In genomic region chr16:11563846-11564245, GRCm38 (mm10) we compare ENCODE assay signal across 23 mouse cellular contexts.
DNase-seq lines count a peak whose midpoint lies in the region; ATAC-seq and TF ChIP-seq lines count a peak whose summit lies in the region.
"Had no signal": no experiment of that assay in that cellular context is flagged by ENCODE, and none has a peak within 500 bp of the region (broad histone marks: within the 10 kb centered on the region; RNA-seq: fewer than 3 reads in every experiment).

No protein-coding gene starts in this region.

- TF ChIP-seq CTCF in kidney, adult 2 months (conservative IDR thresholded peaks at IDR 0.05; ENCODE audit: insufficient read depth, insufficient read length, low read depth, low read length): no peak
- TF ChIP-seq CTCF in Patski (IDR thresholded peaks at IDR 0.05): no peak

- no peak overlapping the region for H3K9ac ChIP-seq in embryonic facial prominence, embryonic 14.5 days (ENCODE audit: low read depth, low read length)
- no peak overlapping the region for H3K9ac ChIP-seq in kidney, embryonic 15.5 days
- H3K9ac ChIP-seq: forebrain, embryonic 13.5 days; heart, embryonic 15.5 days; limb, embryonic 12.5 days; liver, postnatal 0 days; midbrain, embryonic 12.5 days had no signal

- H3K27ac ChIP-seq in embryonic facial prominence, embryonic 14.5 days (replicated peaks; ENCODE audit: low read depth, low read length): no peak overlapping the region
- no peak overlapping the region for H3K27ac ChIP-seq in embryonic facial prominence, embryonic 10.5 days (replicated peaks)
- no peak overlapping the region for H3K27ac ChIP-seq in kidney, adult 2 months (ENCODE audit: insufficient read depth, low read depth, low read length)
- no peak overlapping the region for H3K27ac ChIP-seq in kidney, embryonic 15.5 days
- H3K27ac ChIP-seq: forebrain, embryonic 13.5 days; heart, embryonic 15.5 days; limb, embryonic 12.5 days; macrophage; midbrain, embryonic 12.5 days had no signal

- no peaks in the 10 kb centered on the region for H3K9me3 ChIP-seq in embryonic facial prominence, embryonic 14.5 days (ENCODE audit: control insufficient read depth, low read length)
- H3K9me3 ChIP-seq in embryonic facial prominence, embryonic 10.5 days: no peaks in the 10 kb centered on the region
- H3K9me3 ChIP-seq in kidney, embryonic 15.5 days (replicated peaks): no peaks in the 10 kb centered on the region
- H3K9me3 ChIP-seq: forebrain, embryonic 13.5 days; heart, embryonic 15.5 days; limb, embryonic 12.5 days; midbrain, embryonic 12.5 days had no signal

- TF ChIP-seq POLR2A in kidney, adult 2 months (IDR thresholded peaks at IDR 0.05; ENCODE audit: low read depth, low read length): no peak

- no peaks in the 10 kb centered on the region for H3K36me3 ChIP-seq in embryonic facial prominence, embryonic 14.5 days (ENCODE audit: control insufficient read depth, insufficient read depth, low read length)
- no peaks in the 10 kb centered on the region for H3K36me3 ChIP-seq in embryonic facial prominence, embryonic 10.5 days (replicated peaks)
- no peaks in the 10 kb centered on the region for H3K36me3 ChIP-seq in kidney, adult 2 months (ENCODE audit: control insufficient read depth, insufficient read depth, low read length)
- H3K36me3 ChIP-seq in kidney, embryonic 15.5 days: no peaks in the 10 kb centered on the region
- H3K36me3 ChIP-seq: heart, embryonic 15.5 days; limb, embryonic 12.5 days; midbrain, embryonic 12.5 days had no signal

- in situ Hi-C loops in Patski (cut with MboI; ENCODE audit: low pct_unique_long_range_greater_than_20kb): no loop called here

- no peak overlapping the region for H3K4me2 ChIP-seq in embryonic facial prominence, embryonic 14.5 days (ENCODE audit: low read depth, low read length)
- no peak overlapping the region for H3K4me2 ChIP-seq in kidney, embryonic 15.5 days
- H3K4me2 ChIP-seq: forebrain, embryonic 13.5 days; heart, embryonic 15.5 days; limb, embryonic 12.5 days; liver, embryonic 11.5 days; midbrain, embryonic 12.5 days had no signal

- H3K4me3 ChIP-seq in embryonic facial prominence, embryonic 14.5 days (ENCODE audit: low read depth, low read length): no peak overlapping the region
- no peak overlapping the region for H3K4me3 ChIP-seq in embryonic facial prominence, embryonic 10.5 days
- no peak overlapping the region for H3K4me3 ChIP-seq in kidney, adult 2 months (ENCODE audit: insufficient read depth, low read depth, low read length)
- no peak overlapping the region for H3K4me3 ChIP-seq in kidney, embryonic 15.5 days (replicated peaks)
- H3K4me3 ChIP-seq: forebrain, embryonic 13.5 days; heart, embryonic 15.5 days; limb, embryonic 12.5 days; midbrain, embryonic 12.5 days had no signal

- WGBS in embryonic facial prominence, embryonic 14.5 days: 57% methylated on average over 4 of the region's 4 CpGs
- 75% methylated on average over 4 of the region's 4 CpGs for WGBS in embryonic facial prominence, embryonic 10.5 days
- 17% methylated on average over 4 of the region's 4 CpGs for WGBS in kidney, adult 2 months
- WGBS in kidney, embryonic 15.5 days: 57% methylated on average over 4 of the region's 4 CpGs

- H3K27me3 ChIP-seq in embryonic facial prominence, embryonic 14.5 days (replicated peaks; ENCODE audit: control insufficient read depth, insufficient read depth, low read length): no peaks in the 10 kb centered on the region
- no peaks in the 10 kb centered on the region for H3K27me3 ChIP-seq in embryonic facial prominence, embryonic 10.5 days (replicated peaks; ENCODE audit: low read depth, poor library complexity, severe bottlenecking)
- H3K27me3 ChIP-seq in kidney, adult 2 months (replicated peaks; ENCODE audit: control insufficient read depth, insufficient read depth, low read length): no peaks in the 10 kb centered on the region
- H3K27me3 ChIP-seq in kidney, embryonic 15.5 days: no peaks in the 10 kb centered on the region
- no peaks in the 10 kb centered on the region for H3K27me3 ChIP-seq in Patski
- H3K27me3 ChIP-seq: forebrain, embryonic 13.5 days; heart, embryonic 15.5 days; limb, embryonic 12.5 days; midbrain, embryonic 12.5 days had no signal

- POLR2A ChIA-PET in Patski (lab: Charles Lee): interaction anchor here (1.0 to 1.8 kb wide), 3 partner anchors 12 to 55 kb away, joined by 3 to 7 read pairs (median 4); no protein-coding TSS in a partner anchor

- CTCF ChIA-PET in Patski (lab: Charles Lee): interaction anchor here (1.3 kb wide), 1 partner anchor 15 kb away, joined by 3 read pairs; no protein-coding TSS in a partner anchor

- H3K4me1 ChIP-seq in embryonic facial prominence, embryonic 14.5 days (ENCODE audit: control insufficient read depth, insufficient read depth, low read length): no peaks in the 10 kb centered on the region
- H3K4me1 ChIP-seq in embryonic facial prominence, embryonic 10.5 days: no peaks in the 10 kb centered on the region
- peaks cover 39% of the 10 kb centered on the region for H3K4me1 ChIP-seq in kidney, adult 2 months (ENCODE audit: control insufficient read depth, insufficient read depth, low read length)
- H3K4me1 ChIP-seq in kidney, embryonic 15.5 days: no peaks in the 10 kb centered on the region
- H3K4me1 ChIP-seq: forebrain, embryonic 13.5 days; heart, embryonic 15.5 days had no signal

- ATAC-seq in embryonic facial prominence, embryonic 14.5 days (ENCODE audit: low read depth): peak; percentile 48; the same call in 1 of the 2 replicates
- no peak for ATAC-seq in kidney, embryonic 15.5 days (replicated peaks; ENCODE audit: low FRiP score)
- ATAC-seq in Patski: peak; percentile 88
- ATAC-seq: forebrain, embryonic 13.5 days; hindbrain, embryonic 16.5 days; intestine, postnatal 0 days; liver, postnatal 0 days; lung, postnatal 0 days had no signal

- DNase-seq in embryonic facial prominence, embryonic 14.5 days (ENCODE audit: low spot score): no peak
- no peak for DNase-seq in embryonic facial prominence, embryonic 10.5 days (ENCODE audit: low spot score)
- peak; percentile 37 for DNase-seq in kidney, adult 2 months
- peak; percentile 35 for DNase-seq in 3T3-L1 (ENCODE audit: low read depth, low spot score)
- DNase-seq in Patski (ENCODE audit: low read depth, low spot score): peak; percentile 89
- DNase-seq in right cerebral cortex, postnatal 14 days: no peak
- DNase-seq: cerebellum, adult 18-20 months; gastrocnemius, postnatal 36 days; kidney, postnatal 14 days; liver, postnatal 0 days; right cerebral cortex, adult 18-20 months; thymus, adult 18-20 months; thymus, postnatal 36 days had no signal

Comparison
In these comparisons a context has a peak if more than half of its experiments do, and no peak if none do; other contexts are left out.
1. DNase-seq: peak in kidney, adult 2 months (single experiment), 3T3-L1 (single experiment) and Patski (single experiment); none in embryonic facial prominence, embryonic 14.5 days (single experiment), embryonic facial prominence, embryonic 10.5 days (single experiment) and right cerebral cortex, postnatal 14 days (single experiment).